Mouse (Mus musculus): ENCODE data around the gene Trpm6. TPM values are rescaled to one million over a fixed set of nuclear protein-coding genes. Genes with fewer than 3 reads are reported as not detected.
A peak's percentile ranks its signal among the peaks of the same experiment; 100 is the strongest.

The Trpm6 gene
- polyA plus RNA-seq, 1 experiment from 2014 or later: 0.27 TPM

- Histone ChIP-seq H3K9me3 (ENCODE audit: control insufficient read depth, low read length) (no peaks in the 10 kb centered on the region), H3K4me2 (ENCODE audit: low read depth, low read length) (no peak overlapping the region), H3K36me3 (ENCODE audit: control insufficient read depth, insufficient read depth, low read length) (no peaks in the 10 kb centered on the region), H3K4me3 (ENCODE audit: low read depth, low read length) (no peak overlapping the region), H3K4me1 (ENCODE audit: control insufficient read depth, insufficient read depth, low read length) (0 out of 2 replicates have a peak, but pooled peaks cover 3% of the 10 kb centered on the region), H3K27ac (ENCODE audit: low read depth, low read length) (no peak overlapping the region), H3K9ac (replicated peaks; ENCODE audit: low read depth, low read length) (no peak overlapping the region), H3K27me3 (ENCODE audit: control insufficient read depth, insufficient read depth, low read length) (no peaks in the 10 kb centered on the region)
- WGBS: 68% methylated on average over 4 of the region's 4 CpGs
- ATAC-seq (ENCODE audit: low read depth): no peak
Measured at GRCm38 (mm10) chr19:18868311-18868710, 118.5 kb downstream of the Trpm6 start.

DNA sequence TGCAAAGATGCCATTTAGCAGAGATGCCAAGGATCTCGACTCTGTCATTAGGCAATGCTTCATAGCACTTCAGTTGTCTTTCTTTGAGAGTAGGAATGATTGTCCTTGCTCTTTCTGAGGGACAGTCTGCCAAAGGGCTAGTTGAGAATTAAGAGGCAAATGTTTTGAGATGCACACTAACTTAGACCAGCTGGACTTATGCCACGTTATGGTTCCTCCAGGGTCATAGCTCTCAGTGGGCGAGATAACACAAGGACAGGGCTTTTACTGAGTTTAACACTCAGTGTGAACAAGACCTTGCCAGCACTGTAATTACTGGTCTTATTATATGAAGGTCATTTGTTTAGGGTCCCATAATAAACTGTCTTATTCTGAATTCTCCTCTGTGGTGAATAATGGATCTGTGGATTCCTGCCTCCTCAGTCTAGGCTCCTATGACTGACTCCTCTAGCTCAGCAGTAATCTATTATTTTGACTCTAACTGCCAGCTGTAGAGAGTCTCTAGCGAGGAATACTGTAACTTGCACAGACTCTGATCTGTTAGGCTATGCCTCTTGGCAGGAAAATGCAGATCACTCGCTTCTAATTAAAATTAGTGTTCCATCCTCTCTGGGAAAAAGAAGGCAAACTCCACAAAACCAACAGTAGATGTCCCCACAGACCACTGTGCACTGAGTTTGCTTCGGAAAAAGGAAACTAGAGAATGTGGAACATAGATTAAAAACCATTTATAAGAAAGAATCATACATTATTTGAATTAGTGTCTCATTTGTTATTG is 123.2 kb downstream of the Trpm6 start:
- 35% methylated on average over 6 of the region's 6 CpGs for WGBS
- no peaks in the 10 kb centered on the region for H3K36me3 ChIP-seq (ENCODE audit: control insufficient read depth, insufficient read depth, low read length)
- peaks cover 8% of the 10 kb centered on the region; the same call in 1 of the 2 replicates for H3K4me1 ChIP-seq (ENCODE audit: control insufficient read depth, insufficient read depth, low read length)
- no peaks in the 10 kb centered on the region for H3K9me3 ChIP-seq (ENCODE audit: control insufficient read depth, low read length)
- no peak overlapping the region for H3K4me3 ChIP-seq (ENCODE audit: low read depth, low read length)
- H3K9ac ChIP-seq (replicated peaks; ENCODE audit: low read depth, low read length): no peak overlapping the region
- H3K27me3 ChIP-seq (ENCODE audit: control insufficient read depth, insufficient read depth, low read length): no peaks in the 10 kb centered on the region
- ATAC-seq (ENCODE audit: low read depth): peak; percentile 85
- no peak overlapping the region for H3K4me2 ChIP-seq (ENCODE audit: low read depth, low read length)
- H3K27ac ChIP-seq (ENCODE audit: low read depth, low read length): no peak overlapping the region

- Histone ChIP-seq H3K4me3 (ENCODE audit: low read depth, low read length) (no peak overlapping the region), H3K27ac (ENCODE audit: low read depth, low read length) (0 out of 2 replicates have a peak overlapping the region, but pooled peaks have one; percentile 35), H3K36me3 (ENCODE audit: control insufficient read depth, insufficient read depth, low read length) (no peaks in the 10 kb centered on the region), H3K27me3 (ENCODE audit: control insufficient read depth, insufficient read depth, low read length) (no peaks in the 10 kb centered on the region), H3K4me1 (ENCODE audit: control insufficient read depth, insufficient read depth, low read length) (peaks cover 8% of the 10 kb centered on the region; the same call in 1 of the 2 replicates), H3K9ac (replicated peaks; ENCODE audit: low read depth, low read length) (no peak overlapping the region), H3K4me2 (ENCODE audit: low read depth, low read length) (peak overlapping the region; percentile 37), H3K9me3 (ENCODE audit: control insufficient read depth, low read length) (no peaks in the 10 kb centered on the region)
- 19% methylated on average over 16 of the region's 16 CpGs for WGBS
- ATAC-seq (ENCODE audit: low read depth): peak; percentile 76
Measured at GRCm38 (mm10) chr19:18873709-18874644, 124.2 kb downstream of the Trpm6 start.

- no peak overlapping the region for H3K4me3 ChIP-seq (ENCODE audit: low read depth, low read length)
- H3K4me1 ChIP-seq (ENCODE audit: control insufficient read depth, insufficient read depth, low read length): no peaks in the 10 kb centered on the region
- H3K9ac ChIP-seq (replicated peaks; ENCODE audit: low read depth, low read length): no peak overlapping the region
- H3K27ac ChIP-seq (ENCODE audit: low read depth, low read length): no peak overlapping the region
- H3K4me2 ChIP-seq (ENCODE audit: low read depth, low read length): no peak overlapping the region
- H3K9me3 ChIP-seq (ENCODE audit: control insufficient read depth, low read length): no peaks in the 10 kb centered on the region
- H3K27me3 ChIP-seq (ENCODE audit: control insufficient read depth, insufficient read depth, low read length): no peaks in the 10 kb centered on the region
- 74% methylated on average over 4 of the region's 4 CpGs for WGBS
- no peak for ATAC-seq (ENCODE audit: low read depth)
- no peaks in the 10 kb centered on the region for H3K36me3 ChIP-seq (ENCODE audit: control insufficient read depth, insufficient read depth, low read length)
Measured at GRCm38 (mm10) chr19:18879264-18879663, 129.5 kb downstream of the Trpm6 start.

- H3K36me3 ChIP-seq (ENCODE audit: control insufficient read depth, insufficient read depth, low read length): no peaks in the 10 kb centered on the region
- no peak for ATAC-seq (ENCODE audit: low read depth)
- no peak overlapping the region for H3K9ac ChIP-seq (replicated peaks; ENCODE audit: low read depth, low read length)
- H3K4me1 ChIP-seq (ENCODE audit: control insufficient read depth, insufficient read depth, low read length): no peaks in the 10 kb centered on the region
- H3K4me2 ChIP-seq (ENCODE audit: low read depth, low read length): no peak overlapping the region
- no peaks in the 10 kb centered on the region for H3K9me3 ChIP-seq (ENCODE audit: control insufficient read depth, low read length)
- 38% methylated on average over 5 of the region's 5 CpGs for WGBS
- H3K27ac ChIP-seq (ENCODE audit: low read depth, low read length): no peak overlapping the region
- no peak overlapping the region for H3K4me3 ChIP-seq (ENCODE audit: low read depth, low read length)
- no peaks in the 10 kb centered on the region for H3K27me3 ChIP-seq (ENCODE audit: control insufficient read depth, insufficient read depth, low read length)
Measured at GRCm38 (mm10) chr19:18881162-18881561, 131.4 kb downstream of the Trpm6 start.

- Histone ChIP-seq H3K4me3 (ENCODE audit: low read depth, low read length) (no peak overlapping the region), H3K36me3 (ENCODE audit: control insufficient read depth, insufficient read depth, low read length) (no peaks in the 10 kb centered on the region), H3K27ac (ENCODE audit: low read depth, low read length) (no peak overlapping the region; the same call in 1 of the 2 replicates), H3K9ac (replicated peaks; ENCODE audit: low read depth, low read length) (no peak overlapping the region), H3K4me2 (ENCODE audit: low read depth, low read length) (no peak overlapping the region), H3K9me3 (ENCODE audit: control insufficient read depth, low read length) (no peaks in the 10 kb centered on the region), H3K4me1 (ENCODE audit: control insufficient read depth, insufficient read depth, low read length) (peaks cover 3% of the 10 kb centered on the region; the same call in 1 of the 2 replicates), H3K27me3 (ENCODE audit: control insufficient read depth, insufficient read depth, low read length) (no peaks in the 10 kb centered on the region)
- WGBS: 21% methylated on average over 11 of the region's 11 CpGs
- ATAC-seq (ENCODE audit: low read depth): no peak
Measured at GRCm38 (mm10) chr19:18887646-18888407, 138.0 kb downstream of the Trpm6 start.

GRCm38 (mm10) chr19:18888491-18889116 is 138.8 kb downstream of the Trpm6 start:
- peak overlapping the region; percentile 46 for H3K9ac ChIP-seq (replicated peaks; ENCODE audit: low read depth, low read length)
- 9% methylated on average over 13 of the region's 13 CpGs for WGBS
- H3K27me3 ChIP-seq (ENCODE audit: control insufficient read depth, insufficient read depth, low read length): no peaks in the 10 kb centered on the region
- H3K4me1 ChIP-seq (ENCODE audit: control insufficient read depth, insufficient read depth, low read length): peaks cover 3% of the 10 kb centered on the region; the same call in 1 of the 2 replicates
- peak overlapping the region; percentile 27 for H3K4me3 ChIP-seq (ENCODE audit: low read depth, low read length)
- no peaks in the 10 kb centered on the region for H3K9me3 ChIP-seq (ENCODE audit: control insufficient read depth, low read length)
- H3K4me2 ChIP-seq (ENCODE audit: low read depth, low read length): peak overlapping the region; percentile 54
- ATAC-seq (ENCODE audit: low read depth): peak; percentile 79
- peak overlapping the region; percentile 70; the same call in 1 of the 2 replicates for H3K27ac ChIP-seq (ENCODE audit: low read depth, low read length)
- H3K36me3 ChIP-seq (ENCODE audit: control insufficient read depth, insufficient read depth, low read length): no peaks in the 10 kb centered on the region

DNA sequence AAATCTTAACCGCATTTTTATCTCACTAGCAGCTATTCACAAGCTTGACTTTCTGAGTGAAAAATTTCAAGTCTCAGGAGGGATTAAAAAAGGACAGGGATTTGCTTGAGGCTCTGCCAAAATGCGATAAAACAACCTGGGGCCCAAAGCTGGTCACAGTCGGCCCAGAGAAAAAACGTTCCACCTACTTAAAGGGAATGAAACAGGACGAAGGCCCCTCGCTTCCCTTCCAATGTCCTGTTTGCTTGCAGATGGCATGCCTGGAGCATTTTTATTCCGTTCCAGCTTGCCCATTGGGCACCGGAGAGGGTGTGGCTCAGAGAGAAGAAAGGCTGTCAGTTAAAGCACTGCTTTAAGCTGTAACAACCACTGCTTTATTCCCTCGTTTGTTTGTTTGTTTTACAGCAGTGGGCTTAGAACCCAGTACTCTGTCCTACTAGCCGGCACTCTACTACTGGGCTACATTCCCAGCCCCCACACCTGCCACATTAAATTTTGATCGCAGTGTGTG is 139.4 kb downstream of the Trpm6 start:
- peak; percentile 83 for ATAC-seq (ENCODE audit: low read depth)
- H3K4me1 ChIP-seq (ENCODE audit: control insufficient read depth, insufficient read depth, low read length): peaks cover 3% of the 10 kb centered on the region; the same call in 1 of the 2 replicates
- 5% methylated on average over 11 of the region's 11 CpGs for WGBS

More for the DNA sequence above, 139.4 kb downstream of the Trpm6 start:
- no peaks in the 10 kb centered on the region for H3K36me3 ChIP-seq (ENCODE audit: control insufficient read depth, insufficient read depth, low read length)
- no peaks in the 10 kb centered on the region for H3K27me3 ChIP-seq (ENCODE audit: control insufficient read depth, insufficient read depth, low read length)
- H3K4me2 ChIP-seq (ENCODE audit: low read depth, low read length): peak overlapping the region; percentile 54
- peak overlapping the region; percentile 46 for H3K9ac ChIP-seq (replicated peaks; ENCODE audit: low read depth, low read length)
- no peaks in the 10 kb centered on the region for H3K9me3 ChIP-seq (ENCODE audit: control insufficient read depth, low read length)
- H3K4me3 ChIP-seq (ENCODE audit: low read depth, low read length): peak overlapping the region; percentile 27
- peak overlapping the region; percentile 70 for H3K27ac ChIP-seq (ENCODE audit: low read depth, low read length)
